Mouse (Mus musculus): ENCODE results near the gene Tbrg1.

The Tbrg1 gene

DNA sequence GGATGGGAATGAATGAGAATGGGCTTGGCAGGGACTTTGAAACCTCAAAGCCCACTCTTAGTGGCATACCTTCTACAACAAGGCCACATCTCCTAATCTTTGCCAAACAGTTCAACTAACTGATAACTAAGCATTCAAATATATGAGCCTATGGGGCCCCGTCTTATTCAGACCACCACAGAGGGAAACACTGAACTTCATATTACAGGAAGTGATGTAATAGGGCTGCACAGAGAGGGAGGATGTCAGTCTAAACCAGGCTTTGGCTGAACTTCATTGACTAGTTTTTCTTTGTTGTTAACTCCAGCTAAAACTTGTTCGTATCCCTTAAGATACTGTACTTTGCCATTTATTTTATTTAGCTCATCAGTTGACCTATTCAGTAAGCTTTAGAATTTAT is 27.2 kb downstream of the Tbrg1 start:
- no peak for DNase-seq (ENCODE audit: low read depth)

DNA sequence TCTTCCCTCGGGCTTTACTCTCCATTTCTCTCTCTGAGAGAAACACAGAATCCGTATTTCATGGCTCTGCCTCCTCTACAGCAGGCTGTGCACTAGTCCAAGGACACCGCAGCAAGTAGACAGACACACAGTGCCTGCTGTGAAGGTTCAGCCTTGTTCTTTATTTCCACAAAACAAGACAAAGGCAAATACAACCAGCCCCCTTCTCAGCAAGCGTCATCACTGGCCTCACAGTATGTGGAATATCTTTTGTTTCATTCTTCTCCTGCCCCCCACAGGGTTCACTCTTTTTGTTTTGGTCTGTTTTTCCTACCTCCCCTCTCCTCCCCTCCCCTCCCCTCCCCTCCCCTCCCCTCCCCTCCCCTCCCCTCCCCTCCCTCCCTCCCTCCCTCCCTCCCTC is 28.5 kb downstream of the Tbrg1 start:
- no peak for DNase-seq (ENCODE audit: low read depth)

DNA sequence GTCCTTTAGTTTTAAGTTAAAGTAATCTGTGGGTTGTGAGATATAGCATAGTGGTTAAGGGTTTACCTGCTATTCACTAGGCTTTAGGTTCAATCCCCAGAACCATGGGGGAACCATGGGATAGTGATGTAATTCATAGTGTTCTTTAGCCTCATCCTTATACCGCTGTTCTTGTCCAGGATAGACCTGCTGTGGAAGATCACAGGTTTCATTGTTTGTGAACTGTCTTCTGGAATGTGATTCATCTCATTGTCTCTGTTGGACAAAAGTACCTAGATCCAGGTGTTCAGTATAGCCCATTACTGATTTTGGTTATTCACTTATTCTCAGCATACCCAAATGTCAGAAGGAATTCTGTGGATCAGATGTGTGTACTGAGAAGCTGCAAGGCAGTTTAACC is 29.8 kb downstream of the Tbrg1 start:
- no peak for DNase-seq (ENCODE audit: low read depth)

DNA sequence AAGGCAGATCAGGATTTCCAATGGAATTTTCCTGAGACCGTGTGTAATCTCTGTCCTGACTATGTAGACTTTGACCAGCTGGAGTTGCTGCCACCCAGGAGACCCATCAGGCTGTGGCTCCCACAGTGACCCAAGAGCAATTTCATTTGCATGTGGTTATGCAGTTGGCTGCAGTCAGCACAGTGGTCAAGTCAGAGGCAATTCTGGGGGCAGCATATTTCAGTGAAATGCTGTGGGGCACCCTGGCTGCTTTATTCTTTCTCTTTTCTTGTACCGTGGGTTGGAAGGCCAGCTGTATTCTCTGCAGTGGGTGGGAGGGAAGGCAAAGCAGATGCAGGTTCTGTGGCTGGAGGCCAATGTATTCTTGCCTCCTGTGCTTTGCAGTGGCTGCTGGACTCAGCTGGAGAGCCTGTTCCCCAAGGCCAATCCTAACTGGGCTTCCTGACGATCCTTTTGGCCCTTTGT is 31.0 kb downstream of the Tbrg1 start:
- no peak for DNase-seq (ENCODE audit: low read depth)

DNA sequence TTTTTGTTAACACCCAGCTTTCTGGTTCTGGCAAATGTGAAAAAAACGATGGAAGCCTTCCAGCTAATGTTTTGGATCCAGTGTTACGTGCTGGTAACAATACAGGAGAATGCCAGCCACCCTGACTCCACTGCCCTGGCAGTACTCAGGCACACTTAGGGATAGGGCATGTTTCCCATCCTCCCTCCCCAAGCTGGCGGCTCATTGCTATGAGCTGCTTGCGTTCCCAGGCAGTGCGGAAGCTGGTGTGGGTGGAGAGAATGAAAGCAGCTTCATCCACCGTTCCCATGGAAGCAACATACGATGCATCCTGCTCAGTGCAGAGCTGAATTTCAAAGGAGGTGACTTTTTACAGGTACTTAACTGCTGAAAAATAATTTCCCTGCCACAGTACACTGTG is 31.5 kb downstream of the Tbrg1 start:
- no peak for DNase-seq (ENCODE audit: low read depth)

DNA sequence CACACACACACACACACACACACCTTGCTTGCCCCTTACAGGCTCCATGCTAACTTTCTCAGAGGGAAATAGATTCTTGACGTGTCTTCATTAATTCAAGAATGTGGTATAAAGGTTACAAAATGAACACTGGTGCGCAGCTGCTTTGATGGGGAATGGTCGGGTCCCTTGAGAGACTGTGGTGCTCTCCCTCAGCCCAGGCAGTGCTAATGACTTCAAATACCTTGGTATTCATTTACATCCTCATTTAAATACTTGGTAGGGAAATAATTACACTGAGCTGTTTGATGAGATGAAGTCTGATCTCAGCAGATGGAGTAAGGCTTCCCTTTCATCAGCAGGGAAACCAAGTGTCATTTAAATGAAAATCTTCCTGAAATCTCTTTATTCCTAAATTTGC is 32.0 kb downstream of the Tbrg1 start:
- no peak for DNase-seq (ENCODE audit: low read depth)

DNA sequence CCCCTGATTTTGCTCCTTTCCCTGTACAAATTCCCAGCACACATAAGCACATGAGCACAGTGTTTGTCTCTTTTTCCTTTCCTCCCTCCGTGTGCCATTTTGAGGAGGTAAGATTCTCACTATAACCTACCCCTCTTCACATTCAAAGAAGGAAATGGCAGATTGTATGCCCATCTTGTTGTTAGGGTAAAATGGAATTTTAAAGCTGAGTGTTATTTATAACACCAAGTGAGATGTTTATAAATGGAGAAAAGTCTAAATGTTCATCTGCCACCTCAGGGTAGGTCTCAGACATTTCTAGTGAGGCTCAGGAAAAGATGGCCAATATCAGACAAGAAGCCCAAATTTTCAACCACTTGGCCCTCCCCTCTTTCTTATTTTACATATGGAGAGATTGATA is 32.6 kb downstream of the Tbrg1 start:
- DNase-seq (ENCODE audit: low read depth), result no peak

DNA sequence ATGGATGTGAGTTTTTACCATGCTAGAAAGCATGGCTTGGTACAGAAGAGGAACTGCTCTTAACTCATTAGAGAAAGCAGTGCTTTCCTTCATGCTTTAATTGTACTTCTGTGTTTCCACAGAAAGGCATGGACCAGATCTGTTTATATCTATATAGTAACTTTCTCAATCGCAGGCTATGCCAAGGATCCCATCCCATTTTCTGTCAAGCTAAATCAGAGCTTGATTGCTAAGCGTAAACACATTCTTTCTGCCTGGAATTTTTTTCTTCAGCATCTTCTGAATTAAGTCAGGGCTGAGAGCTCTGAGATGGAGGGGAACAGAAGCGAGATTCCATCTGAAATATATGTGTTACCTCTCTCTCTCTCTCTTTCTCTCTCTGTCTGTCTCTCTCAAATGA is 33.1 kb downstream of the Tbrg1 start:
- no peak for DNase-seq (ENCODE audit: low read depth)

DNA sequence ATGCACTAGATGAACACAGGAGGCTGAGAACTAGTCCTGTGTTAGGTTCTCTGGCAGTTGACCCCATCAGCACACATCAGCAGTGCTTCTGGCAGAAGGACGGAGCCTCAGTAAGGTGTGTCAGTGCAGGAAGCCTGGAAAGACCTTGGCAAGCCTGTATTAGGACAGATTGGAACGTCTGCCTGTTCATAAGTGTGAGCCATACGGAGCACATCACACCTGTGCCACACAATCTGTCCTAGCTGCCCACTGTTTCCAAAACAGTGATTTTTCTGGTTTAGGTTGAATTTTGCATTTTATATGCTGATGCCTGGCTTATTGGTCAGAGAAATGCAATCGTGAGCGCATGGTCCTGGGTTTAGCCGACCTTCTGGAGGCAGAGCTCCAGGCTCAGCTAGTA is 35.8 kb downstream of the Tbrg1 start:
- no peak for DNase-seq (ENCODE audit: low read depth)

DNA sequence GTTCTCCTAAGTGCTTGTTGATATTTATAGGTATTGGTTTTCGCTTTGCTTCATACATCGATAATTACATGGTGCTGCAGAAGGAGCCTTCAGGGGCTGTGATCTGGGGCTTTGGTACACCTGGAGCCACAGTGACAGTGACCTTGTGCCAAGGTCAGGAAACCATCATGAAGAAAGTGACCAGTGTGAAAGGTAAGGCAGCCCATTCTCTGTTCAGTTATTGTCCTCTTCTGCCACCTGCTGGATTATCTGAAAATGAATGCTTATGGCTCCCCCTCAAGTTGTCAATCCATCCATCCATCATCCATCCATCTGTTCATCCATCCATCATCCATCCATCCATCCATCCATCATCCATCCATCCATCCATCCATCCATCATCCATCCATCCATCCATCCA is 40.3 kb downstream of the Tbrg1 start:
- peak; percentile 75 for DNase-seq (ENCODE audit: low read depth)

DNA sequence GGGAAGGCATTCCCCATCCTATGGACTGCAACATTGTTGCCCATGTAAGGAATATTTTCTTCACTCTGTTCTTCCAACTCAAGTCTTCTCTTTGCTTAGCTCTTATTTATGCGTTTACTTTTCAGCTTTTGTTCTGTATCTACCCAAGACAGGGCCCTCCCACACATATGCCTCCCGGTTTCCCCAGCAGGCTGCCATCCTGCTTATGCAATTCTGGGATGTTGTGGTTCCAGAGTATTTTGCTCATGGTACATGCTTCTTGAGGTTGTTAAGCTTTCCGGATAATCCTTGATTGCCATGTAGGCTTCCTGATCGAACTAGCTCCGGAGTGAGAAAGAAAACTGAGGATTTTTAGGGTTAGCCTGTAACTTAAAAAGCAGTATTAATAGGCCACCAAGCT is 41.9 kb downstream of the Tbrg1 start:
- no peak for DNase-seq (ENCODE audit: low read depth)

DNA sequence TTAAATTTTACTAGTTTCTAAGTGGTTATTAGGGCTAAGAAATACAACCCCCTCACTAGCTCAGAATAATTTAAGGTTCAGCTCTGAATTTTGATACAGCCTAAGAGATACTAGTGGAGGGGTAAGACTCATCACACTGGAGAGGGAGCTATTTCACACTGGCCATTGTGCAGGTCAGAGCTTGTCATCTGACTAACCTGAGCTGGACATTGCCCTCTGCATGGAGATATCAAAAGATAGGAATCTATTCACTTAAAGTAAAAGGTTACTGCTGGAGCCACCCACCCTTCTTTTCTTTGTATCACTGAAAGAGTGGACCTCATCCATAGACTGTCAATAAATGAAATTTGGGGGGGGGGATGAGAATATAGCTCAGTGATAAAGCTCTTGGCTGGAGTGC is 42.8 kb downstream of the Tbrg1 start:
- no peak for DNase-seq (ENCODE audit: low read depth)

DNA sequence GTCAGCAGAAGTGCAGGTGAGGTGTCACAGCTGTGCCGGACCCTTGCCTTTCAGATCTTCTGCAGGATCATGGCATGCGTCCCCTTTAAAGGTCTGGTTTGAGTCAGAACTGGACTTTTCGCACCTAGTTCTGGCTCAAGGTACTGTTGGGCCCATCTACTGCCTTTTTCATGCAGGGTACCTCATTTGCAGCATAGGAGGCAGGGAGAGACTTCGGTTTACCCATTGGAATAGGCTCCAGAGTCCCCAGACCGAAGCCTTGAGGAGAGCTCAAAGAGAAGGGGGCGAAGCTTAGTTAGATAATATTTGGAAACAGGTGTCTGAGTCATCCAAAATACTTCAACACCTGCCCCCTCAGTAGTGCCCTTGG is 43.2 kb downstream of the Tbrg1 start:
- no peak for DNase-seq (ENCODE audit: low read depth)

DNA sequence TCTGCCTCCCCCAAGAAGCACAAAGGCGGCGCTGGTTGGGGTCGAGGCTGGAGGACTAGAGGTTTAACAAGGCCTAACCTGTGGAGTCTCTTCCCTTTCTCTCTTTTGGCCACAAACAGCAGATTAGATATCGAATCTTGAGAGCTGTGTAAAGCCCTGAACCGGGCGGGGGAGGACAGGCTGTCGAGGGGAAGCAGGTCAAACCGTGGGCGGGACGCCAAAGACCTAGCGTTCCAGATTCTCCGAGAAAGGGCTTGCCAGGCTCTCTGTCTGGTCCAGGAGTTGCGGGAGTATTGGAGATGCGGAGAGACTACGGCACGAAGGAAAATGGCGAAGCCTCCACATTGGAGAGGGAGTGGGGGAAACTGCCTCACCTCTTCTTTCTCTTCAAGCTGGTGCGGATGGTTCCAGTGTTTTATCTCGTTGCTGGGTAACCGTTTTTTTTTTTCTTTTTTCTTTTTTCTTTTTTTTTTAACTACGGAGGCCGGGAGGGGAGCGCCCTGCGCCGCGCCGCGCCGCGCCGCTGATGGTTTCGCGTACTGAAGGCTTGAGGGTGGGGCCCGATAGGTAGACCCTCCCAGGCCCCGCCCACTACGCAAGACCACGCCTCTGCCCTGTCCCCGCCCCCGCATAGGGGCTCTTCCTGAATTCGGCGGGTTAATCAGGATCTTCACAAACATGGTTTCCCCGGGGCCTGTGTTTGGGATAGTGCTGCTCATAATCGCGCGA is 43.8 kb downstream of the Tbrg1 start, which contains the start of gene Spa17:
TSS of gene Spa17 (minus strand) at position 541 of the 729 bp plus-strand sequence.
- peak; percentile 94 for DNase-seq (ENCODE audit: low read depth)

DNA sequence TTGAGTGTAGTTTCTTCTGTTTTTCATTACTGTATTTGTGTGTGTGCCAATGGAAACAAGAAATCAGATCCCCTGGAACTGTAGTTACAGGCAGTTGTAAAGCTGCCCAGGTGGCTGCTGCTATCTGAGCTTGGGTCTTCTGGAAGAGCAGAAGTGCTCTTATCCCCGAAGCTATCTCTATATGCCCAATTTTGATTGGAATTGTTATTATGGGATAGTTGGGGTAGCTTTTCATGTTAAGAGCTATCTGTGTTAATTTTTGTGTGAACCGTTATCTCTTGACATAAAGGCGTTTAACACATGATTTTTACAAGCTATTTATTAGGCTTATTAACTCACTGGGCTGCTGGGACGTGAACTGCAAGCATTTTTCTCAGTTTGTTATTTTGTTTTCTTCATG is 47.6 kb downstream of the Tbrg1 start:
- no peak for DNase-seq (ENCODE audit: low read depth)

DNA sequence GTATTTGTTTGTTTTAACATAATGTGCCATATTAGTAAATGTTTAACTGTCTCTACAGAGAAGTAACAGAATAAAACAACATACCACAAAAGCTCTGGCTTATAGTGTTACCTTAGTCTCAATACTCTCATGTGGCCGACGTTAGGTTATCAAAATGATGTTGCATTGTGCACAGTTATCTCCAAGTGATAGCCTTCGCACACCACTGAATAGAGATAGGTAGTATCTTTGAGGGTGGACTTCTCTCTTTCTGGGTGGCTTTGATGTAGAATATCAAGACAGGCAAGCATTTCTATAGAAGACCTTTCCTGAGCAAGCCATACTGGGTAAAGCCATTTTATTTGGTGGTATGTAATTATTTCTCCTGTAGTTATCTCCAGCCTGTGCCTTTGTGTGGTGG is 52.0 kb downstream of the Tbrg1 start:
- no peak for DNase-seq (ENCODE audit: low read depth)

DNA sequence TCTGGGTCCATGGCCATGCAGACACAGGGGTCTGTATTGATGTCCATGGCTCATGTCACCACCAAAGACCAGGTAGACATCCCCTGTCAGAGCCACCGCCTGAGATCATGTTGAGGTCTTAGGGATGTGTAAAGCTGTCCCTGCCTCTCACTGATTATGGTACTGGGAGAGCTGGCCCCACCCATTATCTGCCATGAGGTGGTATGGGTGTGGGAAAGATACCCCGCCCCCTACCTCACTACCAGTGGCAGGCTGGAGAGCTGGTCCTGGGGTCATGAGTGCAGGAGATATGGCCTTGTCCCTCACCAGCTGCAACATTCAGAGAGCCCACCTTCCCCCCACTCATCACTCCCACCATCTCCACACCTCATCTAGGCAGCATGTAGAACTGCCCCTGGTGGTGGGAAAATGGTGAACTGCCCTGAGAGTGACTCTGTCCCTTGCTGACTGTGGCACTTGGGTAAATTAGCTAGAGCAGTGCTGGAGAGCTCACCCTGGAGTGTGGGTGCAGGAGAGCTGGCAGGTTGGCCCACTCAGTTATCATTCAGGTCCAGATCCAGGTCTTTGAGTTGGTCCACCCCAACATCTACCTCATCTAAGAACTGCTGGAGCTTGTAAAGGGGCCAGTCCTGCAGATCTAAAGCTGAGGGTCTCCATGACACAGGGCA is 56.4 kb downstream of the Tbrg1 start:
- DNase-seq (ENCODE audit: low read depth), result no peak
